Comparison of ENCODE assay signal across 8 mouse cellular contexts in genomic region chr13:34873801-34874681, GRCm38 (mm10). TPM values are rescaled to one million over a fixed set of nuclear protein-coding genes. Genes with fewer than 3 reads are reported as not detected.
A peak's percentile ranks its signal among the peaks of the same experiment; 100 is the strongest.
DNase-seq lines count a peak whose midpoint lies in the region; ATAC-seq lines count a peak whose summit lies in the region.

No protein-coding gene starts in this region.

- ATAC-seq in hindbrain, embryonic 11.5 days (ENCODE audit: low FRiP score): peak; percentile 89

- no peaks in the 10 kb centered on the region for H3K36me3 ChIP-seq in hindbrain, embryonic 11.5 days (ENCODE audit: control insufficient read depth, insufficient read depth, low read length)

- peak overlapping the region; percentile 95 for H3K4me3 ChIP-seq in hindbrain, embryonic 11.5 days (ENCODE audit: low read depth, low read length)

- DNase-seq in Muller cell, postnatal 12 days (ENCODE audit: inconsistent ontology term): peak; percentile 97
- DNase-seq in cerebellum, adult 9-11 months: peak; percentile 96
- DNase-seq in frontal cortex, adult 2 months (ENCODE audit: extremely low spot score in 1 of 2, low spot score in 1 of 2): peak; percentile 90 to 98
- DNase-seq in hindbrain, embryonic 11.5 days (ENCODE audit: low spot score): peak; percentile 94
- peak; percentile 87 to 93 for DNase-seq in layer of hippocampus, postnatal 10 days (ENCODE audit: low spot score in 2 of 2)
- DNase-seq in lung, postnatal 10 days: peak; percentile 98
- peak; percentile 92 for DNase-seq in ovary, postnatal 36 days (ENCODE audit: low spot score)
- DNase-seq in thymus, postnatal 25 days: peak; percentile 89

- WGBS in hindbrain, embryonic 11.5 days: 4% methylated on average over 45 of the region's 45 CpGs

- H3K4me2 ChIP-seq in hindbrain, embryonic 11.5 days (replicated peaks; ENCODE audit: low read depth, low read length): peak overlapping the region; percentile 54

- peak overlapping the region; percentile 82 for H3K27ac ChIP-seq in hindbrain, embryonic 11.5 days (ENCODE audit: low read depth, low read length)

- H3K4me1 ChIP-seq in hindbrain, embryonic 11.5 days (replicated peaks; ENCODE audit: control insufficient read depth, insufficient read depth, low read length): peaks cover 2% of the 10 kb centered on the region; the same call in 1 of the 2 replicates

- peak overlapping the region; percentile 63 for H3K9ac ChIP-seq in hindbrain, embryonic 11.5 days (ENCODE audit: low read depth, low read length)

- H3K9me3 ChIP-seq in hindbrain, embryonic 11.5 days (ENCODE audit: control insufficient read depth, low read length): no peaks in the 10 kb centered on the region

- no peaks in the 10 kb centered on the region for H3K27me3 ChIP-seq in hindbrain, embryonic 11.5 days (ENCODE audit: control insufficient read depth, insufficient read depth, low read length)

RNA-seq across cellular contexts. Expression of gene Prpf4b, which starts 1.1 kb away (rescaled TPM):
- 104 and 111 TPM in 2 replicates for polyA plus RNA-seq in frontal cortex, adult 2 months (2012; rRNA removed)
- polyA plus RNA-seq in hindbrain, embryonic 11.5 days (2014; fragmentation: Nextera tagmentation; extraction: Ambion mirVana): 101 and 116 TPM in 2 replicates
- 10 to 100 TPM; 91.9 to 95.3 TPM for total RNA-seq in layer of hippocampus, postnatal 10 days (2021)

RNA-seq across cellular contexts. Expression of gene Fam217a, which starts 50.1 kb away (rescaled TPM):
- 2.6 and 2.8 TPM in 2 replicates for polyA plus RNA-seq in frontal cortex, adult 2 months (2012; rRNA removed)
- polyA plus RNA-seq in hindbrain, embryonic 11.5 days (2014; fragmentation: Nextera tagmentation; extraction: Ambion mirVana): 2.1 and 2.4 TPM in 2 replicates
- total RNA-seq in layer of hippocampus, postnatal 10 days (2021): under 1 TPM; 0.29 to 0.32 TPM

RNA-seq across cellular contexts. Expression of gene 4933417A18Rik, which starts 50.2 kb away (rescaled TPM):
- not detected in 2 replicates for polyA plus RNA-seq in frontal cortex, adult 2 months (2012; rRNA removed)
- polyA plus RNA-seq in hindbrain, embryonic 11.5 days (2014; fragmentation: Nextera tagmentation; extraction: Ambion mirVana): not detected in 2 replicates
- total RNA-seq in layer of hippocampus, postnatal 10 days (2021): not detected

Comparison
In these comparisons a context has a peak if more than half of its experiments do, and no peak if none do; other contexts are left out.
1. Peak in every context shown above with its lines: DNase-seq, ATAC-seq, H3K4me3 ChIP-seq and H3K27ac ChIP-seq.